Mouse (Mus musculus) small intestine, adult 2 months (tissue): ENCODE data around the gene B4galt7.

Source experiments
- CTCF ChIP-seq: fragments of 200-500 bp; IDR thresholded peaks from 2 replicates; pipeline ENCODE4 v1.5.1; 2012; ENCODE audit warnings: low read depth, mild to moderate bottlenecking, control low read depth, inconsistent platforms, low read length, moderate library complexity, mixed read lengths; ENCODE audit not compliant: insufficient replicate concordance, insufficient read length; ENCODE audit errors: extremely low read depth
- POLR2A ChIP-seq: fragments of 200-500 bp; IDR thresholded peaks from 2 replicates; pipeline ENCODE4 v1.6.1; 2012; ENCODE audit warnings: low read depth, mild to moderate bottlenecking, control low read depth, inconsistent platforms, low read length, moderate library complexity

DNA sequence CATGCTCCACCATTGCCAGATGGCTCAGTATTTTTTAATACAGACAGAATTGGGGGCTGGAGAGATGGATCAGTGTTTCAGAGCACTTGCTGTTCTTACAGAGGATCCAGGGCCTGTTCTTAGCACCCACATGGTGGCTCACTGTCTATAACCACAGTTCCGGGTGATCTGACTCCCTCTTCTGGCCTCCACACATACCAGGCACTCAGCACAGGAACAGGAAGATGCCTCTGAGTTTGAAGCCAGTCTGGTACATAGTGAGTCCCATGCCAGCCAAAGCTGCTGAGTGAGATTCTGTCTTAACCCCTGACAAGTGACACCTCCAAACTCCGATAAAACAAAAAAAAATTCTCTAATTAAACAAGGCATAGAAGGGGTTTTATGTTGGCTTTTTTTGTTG is 20.6 kb downstream of the B4galt7 start:
- TF ChIP-seq CTCF (no peak), POLR2A (no peak)
